Mouse (Mus musculus) heart, postnatal 0 days (tissue): ENCODE data around the gene Ap3b1.

Source experiments
- CTCF ChIP-seq: IDR thresholded peaks from 2 replicates; pipeline ENCODE4 v1.5.1; 2016; ENCODE audit warnings: antibody characterized with exemption, control low read depth, low read depth
- EP300 ChIP-seq: IDR thresholded peaks from 2 replicates; pipeline ENCODE4 v1.6.1; 2016; ENCODE audit warnings: antibody characterized with exemption, low read depth

GRCm38 (mm10) chr13:94608420-94608831 lies 249.7 kb downstream of the Ap3b1 start:
- TF ChIP-seq CTCF (no peak), EP300 (no peak)
